Mouse (Mus musculus) heart, embryonic 12.5 days (tissue): Measurements from ENCODE around the gene Pxylp1. TPM values are rescaled to one million over a fixed set of nuclear protein-coding genes. Genes with fewer than 3 reads are reported as not detected.

Experiments
- ATAC-seq: fragments of 200-750 bp; cut with Nextera tagmentation; 2 replicates; pipeline ENCODE4 v1.8.0; 2017; ENCODE audit warnings: moderate TSS enrichment, moderate library complexity; ENCODE audit not compliant: insufficient number of reproducible peaks, low FRiP score
- H3K27ac ChIP-seq: fragments of 300-500 bp; sonication (generic); 2 replicates; pipeline ENCODE4 v1.5.1; 2016; ENCODE audit warnings: mild to moderate bottlenecking, moderate library complexity; ENCODE audit not compliant: poor library complexity, severe bottlenecking
- H3K27me3 ChIP-seq: fragments of 300-500 bp; sonication (generic); replicated peaks from 2 replicates; pipeline ENCODE4 v1.6.1; 2016; ENCODE audit warnings: mild to moderate bottlenecking, moderate library complexity
- H3K36me3 ChIP-seq: fragments of 300-500 bp; sonication (generic); 2 replicates; pipeline ENCODE4 v1.6.1; 2016; ENCODE audit warnings: mild to moderate bottlenecking, moderate library complexity
- H3K4me1 ChIP-seq: fragments of 300-500 bp; sonication (generic); replicated peaks from 2 replicates; pipeline ENCODE4 v1.6.1; 2016; ENCODE audit warnings: mild to moderate bottlenecking
- H3K4me2 ChIP-seq: fragments of 300-500 bp; sonication (generic); 2 replicates; pipeline ENCODE4 v1.6.1; 2016; ENCODE audit warnings: mild to moderate bottlenecking, moderate library complexity
- H3K4me3 ChIP-seq: fragments of 300-500 bp; sonication (generic); 2 replicates; pipeline ENCODE4 v1.5.1; 2016; ENCODE audit warnings: mild to moderate bottlenecking
- H3K9ac ChIP-seq: fragments of 300-500 bp; sonication (generic); 2 replicates; pipeline ENCODE4 v1.6.1; 2016; ENCODE audit warnings: mild to moderate bottlenecking, moderate library complexity
- H3K9me3 ChIP-seq: fragments of 300-500 bp; sonication (generic); replicated peaks from 2 replicates; pipeline ENCODE4 v1.6.1; 2016; ENCODE audit warnings: mild to moderate bottlenecking, moderate library complexity
- WGBS: fragments of 180-500 bp; shearing (Covaris S2); methylation state at CpG from one replicate; pipeline ENCODE4 v1.1.7; 2016; 5-methylcytosine and 5-hydroxymethylcytosine counted together
- polyA plus RNA-seq: library from polyadenylated mRNA; unstranded; fragments of >200 nt; fragmentation: Nextera tagmentation; extraction: Ambion mirVana; gene quantifications from 2 replicates; pipeline ENCODE4 v1.2.1, GENCODE M21; 2016

Gene Pxylp1
- polyA plus RNA-seq, 1 experiment from 2014 or later = 36.9 TPM

DNA sequence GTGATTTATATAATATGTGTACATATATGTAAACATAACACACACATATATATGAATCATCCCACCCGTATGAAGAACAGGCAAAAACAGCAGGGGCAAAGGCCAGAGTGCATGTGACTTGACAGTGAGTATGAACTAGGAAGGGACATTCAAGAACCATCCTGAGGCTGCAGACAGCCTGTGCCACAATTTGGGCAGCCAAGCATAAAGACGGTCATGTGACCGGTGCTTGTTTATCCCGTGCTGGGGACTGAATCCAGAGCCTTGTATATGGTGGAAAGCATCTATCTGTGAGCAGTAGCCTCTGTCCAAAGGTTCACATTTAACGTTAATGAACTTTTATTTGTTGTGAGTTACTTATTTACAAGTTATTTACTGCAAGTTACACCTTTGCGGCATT lies 22.4 kb upstream of the Pxylp1 start:
- no peak for ATAC-seq
- no peak overlapping the region for H3K4me3 ChIP-seq
- no peak overlapping the region for H3K4me2 ChIP-seq
- peaks cover 7% of the 10 kb centered on the region for H3K9me3 ChIP-seq
- WGBS = 80% methylated on average over 6 of the region's 6 CpGs
- peaks cover 9% of the 10 kb centered on the region for H3K4me1 ChIP-seq
- H3K27ac ChIP-seq = no peak overlapping the region
- no peaks in the 10 kb centered on the region for H3K27me3 ChIP-seq
- no peaks in the 10 kb centered on the region for H3K36me3 ChIP-seq
- H3K9ac ChIP-seq = no peak overlapping the region

DNA sequence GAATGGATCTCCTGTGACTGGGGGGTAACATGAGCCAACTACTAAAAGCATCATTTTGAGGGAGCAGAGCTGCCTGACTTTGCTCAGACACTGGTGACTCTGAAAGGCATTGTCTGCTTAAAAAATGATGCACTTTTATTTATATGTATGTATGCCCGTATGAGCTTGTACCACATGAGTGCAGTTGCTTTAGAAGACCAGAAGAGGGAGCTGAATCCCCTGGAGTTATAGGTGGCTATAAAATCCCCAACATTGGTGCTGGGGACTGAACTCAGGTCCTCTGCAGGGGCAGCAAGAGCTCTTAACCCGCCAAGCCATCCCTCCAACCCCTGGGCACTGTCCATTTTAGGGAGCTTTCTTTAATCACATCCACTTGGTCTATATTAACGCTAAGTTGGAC lies 21.5 kb upstream of the Pxylp1 start:
- Histone ChIP-seq H3K9ac (no peak overlapping the region), H3K9me3 (no peaks in the 10 kb centered on the region), H3K36me3 (no peaks in the 10 kb centered on the region), H3K27me3 (no peaks in the 10 kb centered on the region), H3K4me3 (no peak overlapping the region), H3K4me1 (peaks cover 9% of the 10 kb centered on the region), H3K27ac (no peak overlapping the region), H3K4me2 (no peak overlapping the region)
- ATAC-seq = no peak
- 71% methylated on average over 3 of the region's 3 CpGs for WGBS

DNA sequence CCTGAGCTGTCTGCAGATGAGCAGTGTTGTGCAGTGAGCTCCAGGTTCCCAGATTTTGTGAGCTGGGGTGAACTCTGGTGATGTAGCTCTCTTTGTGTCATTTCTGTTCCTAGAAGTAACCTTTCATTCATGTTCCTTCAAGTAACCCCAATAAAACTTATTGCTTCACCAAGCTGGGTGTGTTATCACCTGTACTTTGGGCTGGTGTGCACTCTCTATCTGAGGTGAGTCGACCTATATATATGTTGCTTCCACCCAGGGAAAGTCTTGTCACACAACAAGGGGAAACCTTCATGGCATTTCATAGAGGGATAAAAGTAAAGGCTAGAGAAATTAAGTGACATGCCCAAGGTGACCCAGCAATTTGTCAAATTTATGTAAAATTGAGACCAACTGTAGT lies 17.0 kb upstream of the Pxylp1 start:
- Histone ChIP-seq H3K4me2 (no peak overlapping the region), H3K4me3 (no peak overlapping the region), H3K9ac (no peak overlapping the region), H3K27ac (no peak overlapping the region), H3K27me3 (no peaks in the 10 kb centered on the region), H3K4me1 (no peaks in the 10 kb centered on the region), H3K36me3 (no peaks in the 10 kb centered on the region), H3K9me3 (no peaks in the 10 kb centered on the region)
- ATAC-seq = no peak
- 72% methylated on average over 1 of the region's 1 CpGs for whole genome bisulfite sequencing

DNA sequence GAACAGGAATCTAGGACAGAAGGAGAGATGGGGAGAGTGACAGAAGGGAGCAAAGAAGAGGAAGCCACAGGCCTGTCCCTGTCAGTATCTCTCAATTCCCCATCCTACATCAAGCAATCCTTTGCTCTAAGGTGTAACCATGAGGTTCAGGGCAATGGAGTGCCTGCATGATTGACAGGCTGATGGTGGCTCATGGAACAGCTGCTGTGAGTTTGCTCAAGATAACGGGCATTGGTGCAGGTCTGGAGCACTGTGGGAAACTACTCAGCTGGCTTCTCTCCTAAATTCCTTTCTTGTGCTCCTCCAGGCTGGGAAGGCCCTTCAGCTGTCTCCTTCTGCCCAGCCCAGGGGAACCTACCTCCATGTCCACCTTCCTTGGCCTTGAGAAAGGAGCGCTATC lies 16.3 kb upstream of the Pxylp1 start:
- H3K4me2 ChIP-seq = no peak overlapping the region
- H3K27me3 ChIP-seq = no peaks in the 10 kb centered on the region
- H3K27ac ChIP-seq = no peak overlapping the region
- H3K9ac ChIP-seq = no peak overlapping the region
- 58% methylated on average over 2 of the region's 2 CpGs for WGBS
- no peak for ATAC-seq
- H3K4me1 ChIP-seq = no peaks in the 10 kb centered on the region
- H3K4me3 ChIP-seq = no peak overlapping the region
- H3K9me3 ChIP-seq = no peaks in the 10 kb centered on the region
- H3K36me3 ChIP-seq = no peaks in the 10 kb centered on the region

DNA sequence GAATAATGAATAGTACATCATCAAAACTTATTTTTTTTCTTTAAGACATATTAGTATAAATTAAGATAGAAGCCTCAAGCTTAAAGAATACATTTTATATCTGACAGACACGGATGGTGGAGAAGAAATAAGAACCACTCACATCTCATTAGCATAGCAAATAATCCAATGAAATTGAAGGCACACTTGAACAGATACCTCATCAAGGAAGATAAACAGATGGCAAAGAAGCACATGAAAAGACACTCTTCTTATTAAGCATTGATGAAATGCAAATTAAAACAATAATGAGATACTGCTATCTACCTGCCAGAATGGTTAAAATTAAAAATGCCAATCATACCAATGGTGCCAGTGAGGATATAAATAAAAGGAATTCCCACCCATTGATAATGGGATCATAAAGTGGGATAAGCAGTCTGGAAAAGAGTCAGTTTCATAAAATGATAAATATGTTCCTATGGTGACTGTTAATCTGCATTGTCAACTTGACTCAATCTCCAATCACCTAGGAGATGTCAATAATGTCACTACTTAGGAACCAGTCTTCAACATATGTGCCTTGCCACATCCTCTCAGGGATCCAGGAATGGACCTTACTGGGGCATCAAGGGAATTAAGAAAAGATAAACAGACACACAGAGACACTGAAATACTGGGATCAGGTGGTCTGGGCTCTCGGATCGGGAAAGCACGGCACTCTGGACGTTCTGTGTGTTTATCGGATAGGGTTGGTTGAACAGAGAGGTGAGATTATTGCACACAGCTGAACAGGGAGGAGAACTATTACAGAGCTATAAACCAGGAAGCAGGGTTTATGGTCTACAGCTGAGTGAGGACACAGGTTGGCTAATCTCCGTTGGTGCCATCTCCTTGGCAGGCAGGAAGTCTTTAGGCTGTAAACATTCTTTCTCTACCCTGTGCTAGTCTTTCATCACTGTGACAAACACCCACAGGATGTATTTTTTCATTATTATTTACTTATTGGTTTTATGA lies 12.2 kb upstream of the Pxylp1 start:
- Histone ChIP-seq H3K9me3 (no peaks in the 10 kb centered on the region), H3K9ac (no peak overlapping the region), H3K4me3 (no peak overlapping the region), H3K4me2 (no peak overlapping the region), H3K36me3 (no peaks in the 10 kb centered on the region), H3K27ac (no peak overlapping the region), H3K27me3 (no peaks in the 10 kb centered on the region), H3K4me1 (no peaks in the 10 kb centered on the region)
- no peak for ATAC-seq
- WGBS = 87% methylated on average over 7 of the region's 7 CpGs

DNA sequence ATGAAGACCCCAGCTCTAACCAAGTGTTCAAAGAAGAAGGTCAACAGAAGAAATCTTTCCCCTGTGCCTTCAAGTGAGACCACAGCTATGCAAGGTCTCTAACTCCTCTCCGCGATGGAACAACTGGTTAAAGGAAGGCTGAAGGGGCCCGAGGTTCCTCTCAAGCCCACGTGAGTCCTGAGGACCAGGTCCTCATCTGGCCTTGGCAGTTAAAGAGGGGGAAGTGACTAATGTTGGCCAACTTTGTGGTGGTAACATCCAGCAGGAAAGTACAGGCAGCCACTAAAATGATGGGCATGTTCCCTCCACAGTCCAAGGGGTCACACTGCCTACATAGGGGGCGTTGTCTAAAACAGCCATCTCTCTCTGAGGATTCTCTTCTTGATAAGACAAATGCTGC lies 7.2 kb upstream of the Pxylp1 start:
- no peak overlapping the region for H3K9ac ChIP-seq
- ATAC-seq = no peak
- H3K4me1 ChIP-seq = no peaks in the 10 kb centered on the region
- H3K27me3 ChIP-seq = no peaks in the 10 kb centered on the region
- no peak overlapping the region for H3K4me3 ChIP-seq
- H3K9me3 ChIP-seq = no peaks in the 10 kb centered on the region
- no peak overlapping the region for H3K27ac ChIP-seq
- H3K4me2 ChIP-seq = no peak overlapping the region
- 76% methylated on average over 5 of the region's 5 CpGs for WGBS
- H3K36me3 ChIP-seq = no peaks in the 10 kb centered on the region

DNA sequence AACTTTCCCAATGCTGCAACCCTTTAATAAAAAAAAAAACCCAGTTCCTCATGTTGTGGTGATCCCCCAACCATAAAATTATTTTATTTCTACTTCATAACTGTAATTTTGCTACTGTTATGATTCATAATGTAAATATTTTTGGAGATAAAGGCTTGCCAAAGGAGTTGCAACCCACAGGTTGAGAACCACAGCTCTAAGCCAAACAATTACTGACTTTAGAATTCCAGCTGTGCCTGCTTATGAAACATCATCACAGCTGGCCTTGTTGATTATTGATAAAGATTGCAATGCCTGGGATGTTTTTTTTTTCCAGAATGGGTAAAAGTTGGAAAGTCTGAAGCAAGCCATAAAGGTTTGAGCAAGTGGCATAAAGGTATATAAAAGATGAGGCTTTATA lies 6.5 kb upstream of the Pxylp1 start:
- no peak overlapping the region for H3K9ac ChIP-seq
- no peak overlapping the region for H3K4me3 ChIP-seq
- ATAC-seq = no peak
- H3K27me3 ChIP-seq = no peaks in the 10 kb centered on the region
- H3K9me3 ChIP-seq = 0 out of 2 replicates have a peak, but pooled peaks cover under 1% of the 10 kb centered on the region
- no peaks in the 10 kb centered on the region for H3K36me3 ChIP-seq
- H3K4me2 ChIP-seq = no peak overlapping the region
- no peaks in the 10 kb centered on the region for H3K4me1 ChIP-seq
- no peak overlapping the region for H3K27ac ChIP-seq

DNA sequence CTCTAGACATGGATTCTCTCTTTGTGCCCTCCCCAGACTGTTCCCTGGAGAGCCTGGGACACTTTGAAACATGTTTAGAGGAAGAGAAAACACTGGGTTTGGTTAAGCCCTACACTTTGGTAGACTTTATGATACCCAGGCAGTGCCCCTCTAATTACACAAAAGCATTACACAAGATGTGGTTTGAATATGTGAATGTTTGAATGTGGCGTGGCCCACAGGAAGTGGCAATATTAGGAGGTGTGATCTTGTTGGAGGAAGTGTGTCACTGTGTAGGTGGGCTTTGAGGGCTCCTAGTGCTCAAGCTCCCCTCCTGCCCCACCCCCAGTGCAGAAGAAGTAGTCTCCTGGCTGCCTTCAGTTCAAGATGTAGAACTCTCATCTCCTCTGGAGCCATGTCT lies 4.2 kb upstream of the Pxylp1 start:
- H3K4me1 ChIP-seq = no peaks in the 10 kb centered on the region
- WGBS = 92% methylated on average over 1 of the region's 1 CpGs
- H3K27me3 ChIP-seq = no peaks in the 10 kb centered on the region
- H3K9ac ChIP-seq = no peak overlapping the region
- no peak for ATAC-seq
- no peak overlapping the region for H3K27ac ChIP-seq
- no peak overlapping the region for H3K4me2 ChIP-seq
- no peaks in the 10 kb centered on the region for H3K36me3 ChIP-seq
- 0 out of 2 replicates have a peak, but pooled peaks cover 4% of the 10 kb centered on the region for H3K9me3 ChIP-seq
- no peak overlapping the region for H3K4me3 ChIP-seq

DNA sequence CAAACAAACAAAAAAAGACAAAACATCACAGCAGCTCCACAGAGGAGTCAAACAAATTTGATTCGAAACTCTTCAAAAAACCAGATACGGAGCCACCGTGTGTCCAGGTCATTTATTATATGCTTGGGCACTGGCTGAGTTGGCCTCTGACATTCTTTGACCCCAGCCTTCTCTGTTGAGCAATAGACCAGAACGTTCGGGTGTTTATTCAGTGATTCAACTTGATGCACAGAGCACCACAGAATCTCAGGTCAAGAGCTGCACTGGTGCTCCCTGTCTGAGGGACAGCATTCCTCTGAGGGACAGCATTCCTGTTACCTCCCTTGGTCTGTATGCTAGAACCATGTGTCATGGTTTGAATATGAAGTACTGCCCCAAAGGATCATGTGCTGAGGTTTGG lies 1.1 kb upstream of the Pxylp1 start:
- WGBS = 80% methylated on average over 5 of the region's 5 CpGs
- ATAC-seq = no peak
- H3K4me3 ChIP-seq = no peak overlapping the region
- 0 out of 2 replicates have a peak, but pooled peaks cover 4% of the 10 kb centered on the region for H3K9me3 ChIP-seq
- H3K4me2 ChIP-seq = no peak overlapping the region
- peaks cover 4% of the 10 kb centered on the region; the same call in 1 of the 2 replicates for H3K27me3 ChIP-seq
- H3K27ac ChIP-seq = no peak overlapping the region
- no peaks in the 10 kb centered on the region for H3K36me3 ChIP-seq
- H3K4me1 ChIP-seq = 0 out of 2 replicates have a peak, but pooled peaks cover 5% of the 10 kb centered on the region
- H3K9ac ChIP-seq = no peak overlapping the region

DNA sequence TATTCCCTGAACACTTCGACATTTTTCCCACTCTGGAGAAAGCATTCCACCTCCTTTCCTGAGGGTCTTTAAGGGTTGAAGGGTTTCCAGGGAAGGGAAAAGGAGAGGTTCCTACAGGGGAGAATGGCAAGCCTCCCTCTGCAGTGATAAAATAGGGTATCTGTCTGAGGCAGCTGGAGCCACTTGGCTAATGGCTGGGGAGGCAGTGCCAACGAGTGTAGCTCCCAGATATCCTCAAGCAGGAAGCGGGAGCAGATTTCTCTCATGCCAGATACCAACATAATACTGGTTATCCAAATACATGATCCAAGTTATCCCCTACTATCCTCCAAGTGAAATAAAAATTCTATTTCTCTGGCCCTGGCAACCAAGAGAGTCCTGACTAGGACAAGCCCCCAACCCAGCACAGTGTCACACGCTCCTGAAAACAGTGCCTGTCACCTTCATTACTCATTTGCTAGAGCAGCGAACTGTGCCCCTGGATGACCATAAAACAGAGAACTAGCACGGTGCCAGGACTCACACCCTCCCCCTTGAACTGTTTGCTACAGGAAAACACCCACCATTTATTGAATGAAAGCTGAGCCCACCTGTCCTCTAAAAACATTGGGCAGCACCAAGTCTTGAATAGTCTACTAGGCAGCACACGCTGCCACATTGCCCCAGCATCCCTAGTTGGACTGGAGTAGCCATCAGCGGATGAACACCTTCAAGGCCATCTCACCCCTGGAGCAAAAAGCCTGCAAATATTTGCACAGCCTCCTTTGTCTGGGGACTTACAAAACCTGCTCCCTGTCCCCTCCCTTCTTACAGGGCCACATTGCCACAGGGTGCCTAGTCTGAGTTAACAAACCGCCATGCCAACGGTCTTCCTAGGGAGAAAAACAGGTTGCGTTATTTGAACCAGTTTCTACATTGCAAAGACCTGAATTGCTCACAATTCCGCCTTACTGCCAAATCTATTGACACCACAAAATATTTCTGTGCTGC lies 833 bp downstream of the Pxylp1 start:
- Histone ChIP-seq H3K4me1 (peaks cover 24% of the 10 kb centered on the region), H3K4me2 (no peak overlapping the region), H3K27me3 (peaks cover 4% of the 10 kb centered on the region; the same call in 1 of the 2 replicates), H3K4me3 (no peak overlapping the region), H3K9ac (no peak overlapping the region), H3K9me3 (0 out of 2 replicates have a peak, but pooled peaks cover 4% of the 10 kb centered on the region), H3K27ac (no peak overlapping the region), H3K36me3 (no peaks in the 10 kb centered on the region)
- no peak for ATAC-seq
- WGBS = 69% methylated on average over 12 of the region's 12 CpGs

DNA sequence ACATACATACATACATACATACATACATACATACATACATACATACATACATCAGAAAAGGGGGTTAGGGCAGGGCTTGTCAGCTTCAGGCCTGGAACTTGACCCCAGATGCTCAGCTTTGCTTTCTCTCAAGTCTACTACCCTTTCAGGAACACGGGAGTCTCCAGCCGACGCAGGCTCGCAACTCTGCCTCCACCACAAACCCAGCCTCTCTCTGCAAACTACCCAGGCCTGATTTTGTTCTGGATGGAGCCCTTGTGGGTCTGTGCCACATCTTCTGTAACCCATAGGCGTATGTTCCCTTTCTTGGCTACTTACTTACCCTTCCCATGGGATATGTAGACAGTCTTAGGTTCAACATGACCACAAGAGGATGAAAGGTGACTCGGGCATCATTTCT lies 1.7 kb downstream of the Pxylp1 start:
- Histone ChIP-seq H3K4me3 (no peak overlapping the region), H3K27ac (no peak overlapping the region), H3K9ac (no peak overlapping the region), H3K4me2 (no peak overlapping the region), H3K4me1 (peaks cover 32% of the 10 kb centered on the region), H3K9me3 (0 out of 2 replicates have a peak, but pooled peaks cover 4% of the 10 kb centered on the region), H3K36me3 (no peaks in the 10 kb centered on the region), H3K27me3 (peaks cover 4% of the 10 kb centered on the region; the same call in 1 of the 2 replicates)
- no peak for ATAC-seq
- 82% methylated on average over 6 of the region's 6 CpGs for WGBS
